Mouse (Mus musculus): ENCODE measurements around the gene Lcn2.

- no peak for TF ChIP-seq CTCF (IDR thresholded peaks at IDR 0.05; ENCODE audit: borderline replicate concordance, control insufficient read depth, extremely low read depth, insufficient read depth, low read length, poor library complexity)
- TF ChIP-seq POLR2A (IDR thresholded peaks at IDR 0.05; ENCODE audit: control insufficient read depth, extremely low read depth, insufficient read depth, low read length, poor library complexity) = no peak
These were observed 43.3 kb downstream of the Lcn2 start for GRCm38 (mm10) chr2:32344598-32345321.

All from thymus, adult 2 months (tissue).